Mouse (Mus musculus) forebrain, embryonic 16.5 days (tissue): ENCODE data around the gene H2al1g. TPM values are rescaled to one million over a fixed set of nuclear protein-coding genes. Genes with fewer than 3 reads are reported as not detected.

Experiments
- ATAC-seq: fragments of 200-750 bp; cut with Nextera tagmentation; 2 replicates; pipeline ENCODE4 v1.8.0; 2017; ENCODE audit warnings: mild to moderate bottlenecking, moderate library complexity
- H3K27ac ChIP-seq: fragments of 300-500 bp; sonication (generic); 2 replicates; pipeline ENCODE4 v1.5.1; 2014; ENCODE audit warnings: low read length, control low read depth
- H3K27me3 ChIP-seq: fragments of 300-500 bp; sonication (generic); replicated peaks from 2 replicates; pipeline ENCODE4 v1.6.1; 2014; ENCODE audit warnings: low read length; ENCODE audit not compliant: control insufficient read depth, insufficient read depth
- H3K36me3 ChIP-seq: fragments of 300-500 bp; sonication (generic); 2 replicates; pipeline ENCODE4 v1.6.1; 2014; ENCODE audit not compliant: control insufficient read depth, insufficient read depth
- H3K4me1 ChIP-seq: fragments of 300-500 bp; sonication (generic); replicated peaks from 2 replicates; pipeline ENCODE4 v1.6.1; 2014; ENCODE audit warnings: low read length; ENCODE audit not compliant: control insufficient read depth, insufficient read depth
- H3K4me2 ChIP-seq: fragments of 300-500 bp; sonication (generic); 2 replicates; pipeline ENCODE4 v1.6.1; 2014; ENCODE audit warnings: mild to moderate bottlenecking, low read length, control low read depth
- H3K4me3 ChIP-seq: fragments of 300-500 bp; sonication (generic); replicated peaks from 2 replicates; pipeline ENCODE4 v1.5.1; 2014; ENCODE audit warnings: mild to moderate bottlenecking, low read length, control low read depth
- H3K9ac ChIP-seq: fragments of 300-500 bp; sonication (generic); replicated peaks from 2 replicates; pipeline ENCODE4 v1.6.1; 2014; ENCODE audit warnings: low read depth, low read length, control low read depth
- H3K9me3 ChIP-seq: fragments of 300-500 bp; sonication (generic); 2 replicates; pipeline ENCODE4 v1.6.1; 2016; ENCODE audit warnings: low read length; ENCODE audit not compliant: control insufficient read depth
- WGBS: fragments of 180-500 bp; shearing (Covaris S2); extraction: QIAGEN DNeasy Blood & Tissue Kit; methylation state at CpG from one replicate; pipeline ENCODE4 v1.1.7; 2014; 5-methylcytosine and 5-hydroxymethylcytosine counted together
- polyA plus RNA-seq: library from polyadenylated mRNA; unstranded; fragments of >200 nt; fragmentation: Nextera tagmentation; extraction: Ambion mirVana; gene quantifications from 2 replicates; pipeline ENCODE4 v1.2.1, GENCODE M21; 2015

Gene H2al1g
- polyA plus RNA-seq, 1 experiment from 2014 or later, result not detected

DNA sequence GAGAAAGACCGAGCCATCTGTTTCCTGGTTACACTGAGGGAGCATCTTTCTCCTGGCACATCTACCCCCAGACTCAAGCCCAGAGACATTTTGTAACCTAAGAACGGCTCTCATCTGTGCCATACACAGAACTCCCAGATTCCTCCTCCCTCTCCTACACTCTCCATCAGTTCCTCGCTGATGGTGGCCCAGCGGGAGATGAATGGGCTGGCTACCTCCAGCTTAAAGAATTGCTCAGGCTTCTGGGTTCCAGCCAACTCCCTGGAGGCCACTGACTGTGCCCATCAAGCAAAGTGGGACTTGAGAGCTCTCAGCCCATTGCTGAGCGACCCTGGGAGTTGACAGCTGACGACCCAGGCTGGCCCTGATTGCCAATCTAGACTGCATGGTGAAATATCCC lies 45.8 kb downstream of the H2al1g start:
- 31% methylated on average over 6 of the region's 6 CpGs for WGBS
- H3K9ac ChIP-seq, result no peak overlapping the region
- H3K27ac ChIP-seq, result no peak overlapping the region
- H3K4me1 ChIP-seq, result peaks cover 6% of the 10 kb centered on the region
- H3K36me3 ChIP-seq, result no peaks in the 10 kb centered on the region
- ATAC-seq, result peak; percentile 89
- no peaks in the 10 kb centered on the region for H3K27me3 ChIP-seq
- no peak overlapping the region for H3K4me2 ChIP-seq
- no peak overlapping the region for H3K4me3 ChIP-seq
- H3K9me3 ChIP-seq, result no peaks in the 10 kb centered on the region

DNA sequence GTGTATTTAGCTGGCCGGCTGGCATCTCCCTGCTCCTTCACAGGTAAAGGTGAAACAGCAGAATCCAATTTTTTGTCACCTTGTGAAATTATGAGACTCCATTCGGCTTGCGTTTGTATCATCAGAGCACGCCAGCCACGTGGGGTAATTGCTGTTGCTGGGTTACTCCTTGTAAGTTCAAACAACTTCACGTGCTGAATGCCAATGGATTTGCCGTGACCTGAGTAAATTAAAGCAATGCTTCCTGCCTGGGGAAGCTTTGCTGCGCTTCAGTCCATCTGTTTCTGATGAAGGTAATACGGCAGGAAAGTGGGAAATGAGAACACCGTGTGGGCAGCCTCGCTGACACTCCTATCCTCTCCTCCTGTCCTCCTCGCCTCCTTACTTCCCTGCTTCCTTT lies 47.1 kb downstream of the H2al1g start:
- peaks cover 6% of the 10 kb centered on the region for H3K4me1 ChIP-seq
- no peak for ATAC-seq
- 46% methylated on average over 12 of the region's 12 CpGs for WGBS
- no peaks in the 10 kb centered on the region for H3K36me3 ChIP-seq
- H3K27ac ChIP-seq, result no peak overlapping the region
- no peak overlapping the region for H3K4me2 ChIP-seq
- no peak overlapping the region for H3K4me3 ChIP-seq
- no peak overlapping the region for H3K9ac ChIP-seq
- H3K9me3 ChIP-seq, result no peaks in the 10 kb centered on the region
- no peaks in the 10 kb centered on the region for H3K27me3 ChIP-seq

Other genes with a start within 250 kb of the H2al1g start
- gene H2al1a, start 19.0 kb upstream of the H2al1g start, polyA plus RNA-seq, result not detected in 2 replicates
- gene H2al1b, start 15.8 kb upstream of the H2al1g start, polyA plus RNA-seq, result not detected in 2 replicates
- not detected in 2 replicates for gene H2al1c, start 12.6 kb upstream of the H2al1g start, polyA plus RNA-seq
- not detected in 2 replicates for gene H2al1d, start 9.4 kb upstream of the H2al1g start, polyA plus RNA-seq
- gene H2al1e, start 6.3 kb upstream of the H2al1g start, polyA plus RNA-seq, result not detected in 2 replicates
- not detected in 2 replicates for gene H2al1f, start 3.1 kb upstream of the H2al1g start, polyA plus RNA-seq
- not detected in 2 replicates for gene H2al1h, start 3.2 kb downstream of the H2al1g start, polyA plus RNA-seq
- not detected in 2 replicates for gene H2al1i, start 6.4 kb downstream of the H2al1g start, polyA plus RNA-seq
- gene H2al1j, start 9.6 kb downstream of the H2al1g start, polyA plus RNA-seq, result not detected in 2 replicates